22 mouse cellular contexts compared by ENCODE assay signal in genomic region chr2:102314068-102314467, GRCm38 (mm10).
DNase-seq lines count a peak whose midpoint lies in the region; ATAC-seq and TF ChIP-seq lines count a peak whose summit lies in the region.
"Had no signal": no experiment of that assay in that cellular context is flagged by ENCODE, and none has a peak within 500 bp of the region (broad histone marks: within the 10 kb centered on the region; RNA-seq: fewer than 3 reads in every experiment).

No protein-coding gene starts in this region.

- no peak for DNase-seq in heart, postnatal 25 days (ENCODE audit: low spot score)
- peak; percentile 29 for DNase-seq in lung, postnatal 0 days (ENCODE audit: low spot score)
- no peak for DNase-seq in lung, adult 2 months
- DNase-seq in gonadal fat pad, adult 2 months (ENCODE audit: low read depth), result peak; percentile 72
- DNase-seq in gastrocnemius, postnatal 10 days, result no peak
- DNase-seq in thymus, postnatal 14 days, result no peak
- DNase-seq: cerebellum, adult 11-12 months; cerebellum, adult 8-10 months; cerebellum, postnatal 14 days; forebrain, postnatal 0 days; gastrocnemius, adult 2 months; gastrocnemius, postnatal 25 days; heart, adult 2 months; heart, postnatal 4 days had no signal

- no peaks in the 10 kb centered on the region for H3K36me3 ChIP-seq in heart, embryonic 13.5 days
- H3K36me3 ChIP-seq in lung, postnatal 0 days (ENCODE audit: insufficient read depth, low read length), result no peaks in the 10 kb centered on the region
- H3K36me3 ChIP-seq: heart, embryonic 10.5 days had no signal

- intact Hi-C loops in heart, postnatal 25 days (cut with DNase I), result no loop called here

- H3K27me3 ChIP-seq in heart, embryonic 13.5 days (replicated peaks), result no peaks in the 10 kb centered on the region
- H3K27me3 ChIP-seq in lung, postnatal 0 days (replicated peaks; ENCODE audit: insufficient read depth, low read length), result no peaks in the 10 kb centered on the region
- H3K27me3 ChIP-seq: Patski had no signal

- H3K27ac ChIP-seq in heart, embryonic 13.5 days (replicated peaks), result peak overlapping the region; percentile 16; the same call in 1 of the 2 replicates
- no peak overlapping the region for H3K27ac ChIP-seq in lung, postnatal 0 days (ENCODE audit: low read length)
- H3K27ac ChIP-seq: gastrocnemius, adult 2 months; heart, adult 2 months; heart, embryonic 10.5 days; hindbrain, embryonic 14.5 days; hindbrain, postnatal 0 days had no signal

- no peak for TF ChIP-seq EP300 in lung, postnatal 0 days (IDR thresholded peaks at IDR 0.05)

- TF ChIP-seq CTCF in lung, postnatal 0 days (IDR thresholded peaks at IDR 0.05), result no peak
- no peak for TF ChIP-seq CTCF in lung, adult 2 months (IDR thresholded peaks at IDR 0.05; ENCODE audit: insufficient read depth, low read length)

- no peak overlapping the region for H3K4me2 ChIP-seq in heart, embryonic 13.5 days
- H3K4me2 ChIP-seq in lung, postnatal 0 days (replicated peaks; ENCODE audit: low read depth, low read length), result no peak overlapping the region
- H3K4me2 ChIP-seq: hindbrain, embryonic 14.5 days had no signal

- no peak overlapping the region for H3K4me3 ChIP-seq in heart, embryonic 13.5 days
- H3K4me3 ChIP-seq in lung, postnatal 0 days (ENCODE audit: low read depth, low read length), result no peak overlapping the region
- no peak overlapping the region for H3K4me3 ChIP-seq in lung, adult 2 months (replicated peaks; ENCODE audit: extremely low read depth, low read depth, low read length)
- H3K4me3 ChIP-seq: gastrocnemius, adult 2 months; heart, adult 2 months; heart, embryonic 10.5 days had no signal

- 67% methylated on average over 2 of the region's 2 CpGs for WGBS in heart, embryonic 13.5 days
- 61% methylated on average over 2 of the region's 2 CpGs for WGBS in lung, postnatal 0 days
- WGBS in lung, adult 2 months, result 71% methylated on average over 2 of the region's 2 CpGs

- peaks cover 36% of the 10 kb centered on the region for H3K4me1 ChIP-seq in heart, embryonic 13.5 days
- no peaks in the 10 kb centered on the region for H3K4me1 ChIP-seq in lung, postnatal 0 days (ENCODE audit: insufficient read depth, low read depth, low read length)
- H3K4me1 ChIP-seq in lung, adult 2 months (ENCODE audit: control insufficient read depth, insufficient read depth, low read length), result peaks cover 2% of the 10 kb centered on the region

- no peak for ATAC-seq in heart, embryonic 13.5 days (ENCODE audit: extremely low read depth, insufficient number of reproducible peaks, low FRiP score, low TSS enrichment)
- ATAC-seq in lung, postnatal 0 days, result 0 out of 2 replicates have a peak, but pooled peaks have one; percentile 23
- ATAC-seq: forebrain, embryonic 14.5 days; forebrain, postnatal 0 days; hindbrain, postnatal 0 days; inflammation-experienced regulatory T-cells, adult 6 months; intestine, embryonic 16.5 days; Patski had no signal

- TF ChIP-seq POLR2A in lung, adult 2 months (IDR thresholded peaks at IDR 0.05; ENCODE audit: borderline replicate concordance, extremely low read depth, low read depth, low read length), result no peak

- H3K9ac ChIP-seq in heart, embryonic 13.5 days, result no peak overlapping the region
- no peak overlapping the region for H3K9ac ChIP-seq in lung, postnatal 0 days (replicated peaks; ENCODE audit: low read depth)
- H3K9ac ChIP-seq: forebrain, postnatal 0 days; hindbrain, embryonic 14.5 days had no signal

- H3K9me3 ChIP-seq in heart, embryonic 13.5 days, result no peaks in the 10 kb centered on the region
- no peaks in the 10 kb centered on the region for H3K9me3 ChIP-seq in lung, postnatal 0 days (ENCODE audit: low read length)
- H3K9me3 ChIP-seq: heart, embryonic 10.5 days had no signal

Comparison
In these comparisons a context has a peak if more than half of its experiments do, and no peak if none do; other contexts are left out.
1. DNase-seq: peak in lung, postnatal 0 days (single experiment) and gonadal fat pad, adult 2 months (single experiment); none in heart, postnatal 25 days (single experiment), lung, adult 2 months (single experiment), gastrocnemius, postnatal 10 days (single experiment) and thymus, postnatal 14 days (single experiment).